Mouse (Mus musculus) limb, embryonic 14.5 days (tissue): ENCODE measurements around the gene Chd9. TPM values are rescaled to one million over a fixed set of nuclear protein-coding genes. Genes with fewer than 3 reads are reported as not detected.

Experiments
- ATAC-seq: fragments of 200-750 bp; cut with Nextera tagmentation; 2 replicates; pipeline ENCODE4 v1.8.0; 2017; ENCODE audit warnings: low read depth, moderate number of reproducible peaks, moderate TSS enrichment; ENCODE audit not compliant: low FRiP score
- DNase-seq: peaks from one replicate; pipeline ENCODE4 v3.0.0-alpha.2; 2015; ENCODE audit warnings: low spot score
- H3K27ac ChIP-seq: fragments of 300-500 bp; sonication (generic); replicated peaks from 2 replicates; pipeline ENCODE4 v1.5.1; 2014; ENCODE audit warnings: low read depth, mild to moderate bottlenecking, low read length, moderate library complexity, mixed read lengths
- H3K27me3 ChIP-seq: fragments of 300-500 bp; sonication (generic); 2 replicates; pipeline ENCODE4 v1.6.1; 2014; ENCODE audit warnings: low read length, mixed read lengths; ENCODE audit not compliant: control insufficient read depth, insufficient read depth
- H3K36me3 ChIP-seq: fragments of 300-500 bp; sonication (generic); 2 replicates; pipeline ENCODE4 v1.6.1; 2014; ENCODE audit warnings: mild to moderate bottlenecking, low read length, moderate library complexity, mixed read lengths; ENCODE audit not compliant: control insufficient read depth, insufficient read depth
- H3K4me1 ChIP-seq: fragments of 300-500 bp; sonication (generic); 2 replicates; pipeline ENCODE4 v1.6.1; 2014; ENCODE audit warnings: antibody characterized with exemption, low read length, mixed read lengths; ENCODE audit not compliant: control insufficient read depth, insufficient read depth
- H3K4me2 ChIP-seq: fragments of 300-500 bp; sonication (generic); replicated peaks from 2 replicates; pipeline ENCODE4 v1.6.1; 2014; ENCODE audit warnings: low read depth, mild to moderate bottlenecking, low read length, moderate library complexity; ENCODE audit not compliant: severe bottlenecking
- H3K4me3 ChIP-seq: fragments of 300-500 bp; sonication (generic); replicated peaks from 2 replicates; pipeline ENCODE4 v1.5.1; 2014; ENCODE audit warnings: low read length
- H3K9ac ChIP-seq: fragments of 300-500 bp; sonication (generic); 2 replicates; pipeline ENCODE4 v1.6.1; 2014; ENCODE audit warnings: mild to moderate bottlenecking, low read depth, low read length, moderate library complexity; ENCODE audit not compliant: severe bottlenecking
- H3K9me3 ChIP-seq: fragments of 300-500 bp; sonication (generic); 2 replicates; pipeline ENCODE4 v1.6.1; 2016; ENCODE audit warnings: low read length; ENCODE audit not compliant: control insufficient read depth
- POLR2A ChIP-seq: fragments of 200-500 bp; IDR thresholded peaks from 2 replicates; pipeline ENCODE4 v1.8.0; 2012; ENCODE audit warnings: inconsistent platforms, mild to moderate bottlenecking, moderate library complexity, borderline replicate concordance; ENCODE audit not compliant: insufficient read depth, insufficient read length; ENCODE audit errors: extremely low read depth
- WGBS: fragments of 180-500 bp; shearing (Covaris S2); extraction: QIAGEN DNeasy Blood & Tissue Kit; methylation state at CpG from one replicate; pipeline ENCODE4 v1.1.7; 2014; 5-methylcytosine and 5-hydroxymethylcytosine counted together
- polyA plus RNA-seq, 2 experiments: library from polyadenylated mRNA; depleted of rRNA in 1 of 2; stranded (reverse) in 1 of 2; unstranded in 1 of 2; fragments of >200 nt; fragmentation: Nextera tagmentation in 1 of 2; extraction: Ambion mirVana in 1 of 2; gene quantifications; 2 replicates each; pipeline versions ENCODE4 v1.2.1 to v1.2.3; 2012 to 2014

The Chd9 gene
- polyA plus RNA-seq, 2 experiments: 97.2 to 143 TPM

- 4% methylated on average over 12 of the region's 12 CpGs for WGBS
- Histone ChIP-seq H3K36me3 (no peaks in the 10 kb centered on the region; the same call in 1 of the 2 replicates), H3K27me3 (no peaks in the 10 kb centered on the region), H3K9ac (no peak overlapping the region; the same call in 1 of the 2 replicates), H3K4me2 (peak overlapping the region; percentile 70), H3K9me3 (no peaks in the 10 kb centered on the region), H3K4me3 (peak overlapping the region; percentile 39; the same call in 1 of the 2 replicates), H3K4me1 (peaks cover 22% of the 10 kb centered on the region), H3K27ac (peak overlapping the region; percentile 77)
- TF ChIP-seq POLR2A: no peak
- ATAC-seq: peak; percentile 53
- DNase-seq: peak; percentile 53
These were observed 48.1 kb downstream of the Chd9 start for GRCm38 (mm10) chr8:90876213-90876721.

GRCm38 (mm10) chr8:90876722-90877429 is 48.7 kb downstream of the Chd9 start:
- no peaks in the 10 kb centered on the region for H3K36me3 ChIP-seq
- H3K4me3 ChIP-seq: peak overlapping the region; percentile 39
- peaks cover 22% of the 10 kb centered on the region for H3K4me1 ChIP-seq
- peak overlapping the region; percentile 77 for H3K27ac ChIP-seq
- ATAC-seq (peak; percentile 66), DNase-seq (peak; percentile 31)
- peak overlapping the region; percentile 70 for H3K4me2 ChIP-seq
- WGBS: 2% methylated on average over 23 of the region's 24 CpGs
- no peaks in the 10 kb centered on the region for H3K9me3 ChIP-seq
- no peaks in the 10 kb centered on the region for H3K27me3 ChIP-seq
- TF ChIP-seq POLR2A: no peak
- peak overlapping the region; percentile 57 for H3K9ac ChIP-seq

DNA sequence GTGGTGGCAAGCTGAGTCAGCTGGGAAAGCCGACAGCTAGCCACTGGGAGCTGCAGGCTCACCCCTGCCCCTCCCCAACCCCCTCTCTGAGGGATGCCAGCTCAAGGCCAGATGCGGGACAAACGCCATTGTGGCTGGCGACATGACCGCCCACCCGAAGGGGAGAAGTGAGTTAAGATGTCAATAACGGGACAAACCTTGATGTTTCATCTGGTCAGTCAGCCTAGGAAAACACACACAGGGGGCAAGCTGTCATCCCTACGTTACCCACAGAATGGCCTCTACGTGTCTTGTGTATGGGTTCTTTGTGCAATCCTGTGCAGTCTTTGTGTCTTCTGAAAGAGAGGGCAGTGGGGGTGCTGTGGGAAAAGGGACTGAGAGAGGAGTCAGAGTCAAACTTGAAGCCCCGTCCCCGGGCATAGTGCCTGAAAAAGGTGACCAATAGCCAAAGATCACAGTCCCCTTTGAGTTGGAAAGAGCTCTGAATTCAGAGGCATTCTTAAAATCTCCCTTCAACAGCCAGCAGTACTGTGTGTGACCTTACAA is 49.4 kb downstream of the Chd9 start:
- no peak for DNase-seq
- no peaks in the 10 kb centered on the region for H3K27me3 ChIP-seq
- H3K4me2 ChIP-seq: peak overlapping the region; percentile 70
- no peak for TF ChIP-seq POLR2A
- H3K4me1 ChIP-seq: peaks cover 22% of the 10 kb centered on the region
- WGBS: 3% methylated on average over 10 of the region's 11 CpGs
- H3K36me3 ChIP-seq: no peaks in the 10 kb centered on the region
- no peak for ATAC-seq
- H3K9ac ChIP-seq: peak overlapping the region; percentile 57
- peak overlapping the region; percentile 77 for H3K27ac ChIP-seq
- peak overlapping the region; percentile 39 for H3K4me3 ChIP-seq
- no peaks in the 10 kb centered on the region for H3K9me3 ChIP-seq

DNA sequence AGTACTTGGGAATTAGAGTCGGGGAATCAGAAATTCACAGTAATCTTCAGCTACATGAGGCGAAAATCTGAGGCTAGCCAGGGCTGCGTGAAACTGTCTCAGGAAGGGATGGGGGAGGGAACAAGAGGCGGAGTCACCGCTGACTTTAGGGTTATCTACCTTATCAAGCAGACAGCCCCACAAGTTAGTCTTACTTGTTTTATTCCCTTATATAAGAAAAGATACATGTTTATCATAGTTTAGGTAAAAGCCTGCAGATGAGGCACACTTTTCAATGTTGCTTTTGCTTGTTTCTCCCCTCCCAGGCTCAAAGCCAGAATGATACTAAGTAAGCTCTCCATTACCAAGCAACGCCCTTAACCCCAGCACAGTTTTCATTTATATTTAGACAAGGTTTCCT is 50.4 kb downstream of the Chd9 start:
- Histone ChIP-seq H3K9ac (no peak overlapping the region), H3K27ac (no peak overlapping the region), H3K27me3 (no peaks in the 10 kb centered on the region), H3K4me1 (peaks cover 22% of the 10 kb centered on the region), H3K4me3 (no peak overlapping the region), H3K4me2 (no peak overlapping the region), H3K9me3 (no peaks in the 10 kb centered on the region), H3K36me3 (no peaks in the 10 kb centered on the region)
- ATAC-seq: no peak
- no peak for DNase-seq
- no peak for TF ChIP-seq POLR2A
- WGBS: 77% methylated on average over 6 of the region's 6 CpGs

DNA sequence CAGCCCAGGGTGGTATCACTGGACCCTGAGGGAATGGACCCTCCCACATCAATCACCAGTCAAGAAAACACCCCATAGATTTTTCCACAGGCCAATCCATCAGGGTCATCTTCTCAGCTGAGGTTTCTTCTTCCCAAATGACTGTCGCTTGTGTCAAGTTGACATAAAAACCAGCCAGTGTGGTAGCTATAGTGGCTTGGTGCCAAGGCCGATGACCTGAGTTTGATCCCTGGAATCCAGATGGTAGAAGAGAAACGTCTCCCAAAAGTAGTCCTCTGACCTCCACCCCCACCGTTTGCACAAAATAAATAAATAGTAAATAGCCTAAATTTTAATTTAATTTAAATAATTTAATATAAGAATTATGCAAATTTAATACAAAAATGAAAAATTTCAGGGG is 51.9 kb downstream of the Chd9 start:
- Histone ChIP-seq H3K36me3 (no peaks in the 10 kb centered on the region), H3K9me3 (no peaks in the 10 kb centered on the region), H3K9ac (no peak overlapping the region), H3K4me1 (peaks cover 22% of the 10 kb centered on the region), H3K27me3 (no peaks in the 10 kb centered on the region), H3K27ac (no peak overlapping the region), H3K4me2 (no peak overlapping the region), H3K4me3 (no peak overlapping the region)
- ATAC-seq: no peak
- no peak for TF ChIP-seq POLR2A
- 76% methylated on average over 4 of the region's 4 CpGs for WGBS
- DNase-seq: no peak
